Mouse (Mus musculus) embryo, embryonic 10.5 days (tissue): ENCODE measurements at regions not wholly inside any gene's neighbourhood (a gene's known extent, or its start where the extent isn't known, plus 50 kb on each side); places are given as distances from the start of the nearest gene placed in this dataset.

Experiments used
- DNase-seq: peaks from one replicate; pipeline ENCODE4 v3.0.0-alpha.2; 2015; ENCODE audit warnings: low spot score

DNA sequence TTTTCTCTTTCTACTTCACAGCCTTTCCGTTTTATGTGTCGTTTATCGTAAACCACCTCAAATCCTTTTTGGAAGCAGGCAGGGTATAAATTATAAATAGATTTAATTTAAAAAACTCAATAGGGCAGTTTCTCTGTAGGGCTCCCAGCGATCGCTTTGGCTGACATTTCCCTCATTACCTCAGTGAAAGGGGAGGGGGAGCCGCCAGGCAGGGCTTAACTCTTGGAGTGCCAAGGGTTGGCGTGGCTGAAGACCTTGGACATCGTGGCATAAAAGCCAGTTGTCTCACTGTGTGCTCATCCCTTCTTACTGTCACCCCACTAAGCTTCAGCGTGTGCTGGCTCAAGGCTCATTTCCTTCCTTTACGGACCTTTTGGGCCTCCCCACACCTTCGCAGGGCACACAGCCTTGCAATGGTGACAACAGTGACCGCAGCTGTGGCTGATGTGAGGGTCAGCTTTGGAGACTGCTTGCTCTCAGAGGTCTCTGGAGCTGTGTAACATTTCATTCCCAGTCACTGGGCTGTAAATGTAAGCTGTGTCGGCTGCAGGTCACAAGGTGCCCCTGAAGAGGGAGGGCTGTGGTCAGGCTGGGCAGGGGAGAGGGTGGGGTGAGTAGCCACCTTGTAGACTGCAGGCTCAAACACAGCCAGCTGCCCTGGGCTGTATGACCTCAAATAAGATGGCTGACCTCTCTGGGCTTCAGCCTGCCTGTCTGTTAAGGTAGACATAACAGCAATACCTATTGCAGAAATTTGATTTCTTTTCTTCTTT, 81.6 kb upstream of the Stx16 start:
- peak; percentile 53 for DNase-seq

GRCm38 (mm10) chr2:174004666-174005065, 71.4 kb upstream of the Stx16 start:
- no peak for DNase-seq

DNA sequence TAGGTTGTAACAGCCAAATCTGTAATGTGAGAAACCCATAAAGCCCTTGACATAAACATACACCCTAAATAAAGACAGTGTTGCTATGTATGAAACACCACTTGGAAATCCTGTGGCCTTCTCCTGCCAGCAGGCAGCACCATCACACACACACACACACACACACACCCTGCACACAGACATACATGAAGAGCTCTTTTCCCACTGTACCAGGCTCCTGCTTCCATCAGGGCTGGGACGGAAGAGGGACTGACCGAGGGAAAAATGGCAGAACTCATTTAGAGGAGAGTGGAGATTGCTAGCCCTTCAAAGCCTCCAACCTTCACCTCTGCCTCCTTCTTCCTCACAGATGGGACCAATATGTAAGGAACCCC, 68.1 kb upstream of the Stx16 start:
- no peak for DNase-seq

- DNase-seq, result peak; percentile 74
Measured at GRCm38 (mm10) chr2:174008350-174009218, 67.5 kb upstream of the Stx16 start.

GRCm38 (mm10) chr2:174010038-174010437, 66.1 kb upstream of the Stx16 start:
- no peak for DNase-seq

GRCm38 (mm10) chr2:174011399-174011798, 64.7 kb upstream of the Stx16 start:
- no peak for DNase-seq

- DNase-seq, result no peak
Measured at GRCm38 (mm10) chr2:174014361-174014760, 61.7 kb upstream of the Stx16 start.

GRCm38 (mm10) chr2:174015283-174015682, 60.8 kb upstream of the Stx16 start:
- no peak for DNase-seq

- no peak for DNase-seq
Measured at GRCm38 (mm10) chr2:174016068-174016467, 60.0 kb upstream of the Stx16 start.

GRCm38 (mm10) chr2:174017042-174017441, 59.1 kb upstream of the Stx16 start:
- DNase-seq, result no peak

DNA sequence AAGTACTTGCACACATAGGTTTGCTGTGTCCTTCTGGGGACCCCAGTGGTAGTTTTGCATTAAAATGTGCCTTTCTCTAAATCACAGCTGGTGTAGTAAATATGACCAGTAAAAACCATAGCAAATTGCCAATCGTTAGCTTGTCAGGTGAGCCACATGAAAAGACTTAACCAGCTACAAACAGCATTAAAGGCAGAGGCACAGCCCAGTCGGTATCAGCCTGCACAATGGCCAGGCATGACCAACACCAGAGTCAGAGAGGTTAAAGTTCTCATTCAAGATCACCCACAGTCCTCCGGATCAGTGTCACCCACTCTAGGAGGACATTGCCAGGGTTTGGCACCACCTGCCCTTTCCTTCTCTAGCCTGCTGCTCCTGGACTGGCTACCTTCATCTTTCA, 58.5 kb upstream of the Stx16 start:
- no peak for DNase-seq

DNA sequence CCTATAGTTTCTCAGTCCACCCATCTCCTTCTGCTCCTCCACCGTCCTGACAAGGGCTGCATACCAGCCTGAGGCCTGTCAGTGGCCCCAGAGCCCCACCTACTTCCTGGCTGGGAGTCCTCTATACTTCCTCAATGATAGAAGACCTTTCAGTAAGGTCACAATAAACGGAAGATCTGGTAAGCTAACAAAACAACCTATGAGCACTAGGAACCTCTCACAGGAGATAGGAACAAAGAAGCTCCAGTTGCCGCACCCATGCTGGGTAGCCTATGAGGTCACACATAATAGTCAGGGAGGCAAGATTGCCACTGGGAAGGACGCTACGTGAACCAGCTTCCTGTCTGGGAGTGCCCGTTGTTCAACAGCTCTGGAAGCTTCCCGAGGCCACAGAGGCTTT, 58.1 kb upstream of the Stx16 start:
- DNase-seq, result peak; percentile 26

DNA sequence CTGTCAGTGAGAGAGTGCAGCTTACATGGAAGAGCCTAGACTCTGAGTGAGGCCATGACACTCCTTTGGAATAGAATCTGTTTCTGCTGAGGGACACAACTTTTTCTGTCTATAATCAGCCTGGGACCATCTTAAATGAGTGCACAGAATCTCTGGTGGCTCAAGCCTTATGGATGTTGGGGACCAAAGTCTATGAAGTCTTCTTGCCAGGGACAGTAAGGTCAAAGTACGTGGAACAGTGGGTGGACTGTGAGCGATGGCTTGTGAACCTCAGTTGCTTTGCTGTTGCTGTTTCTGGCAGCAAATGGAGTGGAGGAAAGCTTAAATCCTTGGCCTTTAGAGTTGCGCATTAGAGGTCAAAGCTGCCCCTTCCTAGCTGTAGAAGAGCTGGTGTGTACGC, 57.1 kb upstream of the Stx16 start:
- DNase-seq, result no peak

DNA sequence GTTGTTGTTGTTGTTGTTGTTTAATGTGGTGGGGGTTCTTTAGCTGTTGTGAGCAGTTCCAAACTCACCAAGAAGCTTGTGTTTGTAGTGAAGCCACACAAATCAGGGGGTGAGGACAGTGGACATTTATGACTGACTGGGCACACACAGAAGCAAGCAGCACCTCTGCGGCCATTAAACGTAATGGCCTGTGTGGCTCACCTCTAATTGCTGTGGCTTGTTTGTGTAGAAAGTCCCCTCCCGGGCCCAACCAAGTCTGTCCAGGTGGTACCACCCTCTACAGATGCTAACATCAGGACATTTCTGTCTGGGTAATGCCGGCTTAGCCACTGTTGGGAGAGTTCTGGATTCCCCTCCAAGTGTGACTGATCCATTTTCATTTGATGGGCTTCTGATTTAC, 56.1 kb upstream of the Stx16 start:
- no peak for DNase-seq

GRCm38 (mm10) chr2:174020447-174020846, 55.7 kb upstream of the Stx16 start:
- DNase-seq, result peak; percentile 24

- DNase-seq, result no peak
Measured at GRCm38 (mm10) chr2:174021538-174021937, 54.6 kb upstream of the Stx16 start.

GRCm38 (mm10) chr2:174022292-174022691, 53.8 kb upstream of the Stx16 start:
- DNase-seq, result no peak

GRCm38 (mm10) chr2:174025181-174025870, 50.8 kb upstream of the Stx16 start:
- no peak for DNase-seq
